ENCODE assay signal across 17 mouse cellular contexts in genomic region chr8:122742471-122742870, GRCm38 (mm10). TPM values are rescaled to one million over a fixed set of nuclear protein-coding genes. Genes with fewer than 3 reads are reported as not detected.
DNase-seq lines count a peak whose midpoint lies in the region; ATAC-seq and TF ChIP-seq lines count a peak whose summit lies in the region.
"Had no signal": no experiment of that assay in that cellular context is flagged by ENCODE, and none has a peak within 500 bp of the region (broad histone marks: within the 10 kb centered on the region; RNA-seq: fewer than 3 reads in every experiment).

No protein-coding gene starts in this region.

- H3K9me3 ChIP-seq in embryonic facial prominence, embryonic 13.5 days = no peaks in the 10 kb centered on the region
- no peaks in the 10 kb centered on the region for H3K9me3 ChIP-seq in forebrain, embryonic 12.5 days
- H3K9me3 ChIP-seq in hindbrain, embryonic 14.5 days (ENCODE audit: control insufficient read depth, low read length) = no peaks in the 10 kb centered on the region
- no peaks in the 10 kb centered on the region for H3K9me3 ChIP-seq in midbrain, postnatal 0 days (ENCODE audit: low read length)
- no peaks in the 10 kb centered on the region for H3K9me3 ChIP-seq in intestine, postnatal 0 days (ENCODE audit: control insufficient read depth)
- H3K9me3 ChIP-seq: heart, embryonic 13.5 days; liver, embryonic 12.5 days had no signal

- H3K9ac ChIP-seq in embryonic facial prominence, embryonic 13.5 days = no peak overlapping the region
- peak overlapping the region; percentile 0; the same call in 1 of the 2 replicates for H3K9ac ChIP-seq in forebrain, embryonic 12.5 days
- no peak overlapping the region for H3K9ac ChIP-seq in hindbrain, embryonic 14.5 days
- peak overlapping the region; percentile 24; the same call in 1 of the 2 replicates for H3K9ac ChIP-seq in midbrain, postnatal 0 days (replicated peaks; ENCODE audit: low read length, poor library complexity, severe bottlenecking)
- no peak overlapping the region for H3K9ac ChIP-seq in intestine, postnatal 0 days (ENCODE audit: low read depth, low read length)
- H3K9ac ChIP-seq: heart, embryonic 13.5 days; liver, embryonic 12.5 days had no signal

- TF ChIP-seq CTCF in midbrain, postnatal 0 days (IDR thresholded peaks at IDR 0.05) = no peak
- TF ChIP-seq CTCF in intestine, postnatal 0 days (IDR thresholded peaks at IDR 0.05; ENCODE audit: low read depth) = no peak

- peaks cover 85% of the 10 kb centered on the region for H3K27me3 ChIP-seq in embryonic facial prominence, embryonic 13.5 days
- peaks cover 52% of the 10 kb centered on the region for H3K27me3 ChIP-seq in forebrain, embryonic 12.5 days
- H3K27me3 ChIP-seq in hindbrain, embryonic 14.5 days (ENCODE audit: control insufficient read depth, insufficient read depth, low read length) = no peaks in the 10 kb centered on the region
- H3K27me3 ChIP-seq in midbrain, postnatal 0 days (ENCODE audit: insufficient read depth, low read length) = no peaks in the 10 kb centered on the region
- 0 out of 2 replicates have a peak, but pooled peaks cover 9% of the 10 kb centered on the region for H3K27me3 ChIP-seq in intestine, postnatal 0 days (replicated peaks; ENCODE audit: control insufficient read depth, insufficient read depth, low read length)

- H3K4me2 ChIP-seq in embryonic facial prominence, embryonic 13.5 days = peak overlapping the region; percentile 7
- peak overlapping the region; percentile 41 for H3K4me2 ChIP-seq in forebrain, embryonic 12.5 days
- H3K4me2 ChIP-seq in hindbrain, embryonic 14.5 days (replicated peaks) = peak overlapping the region; percentile 23
- H3K4me2 ChIP-seq in midbrain, postnatal 0 days (ENCODE audit: low read depth, low read length, poor library complexity, severe bottlenecking) = peak overlapping the region; percentile 15; the same call in 1 of the 2 replicates
- no peak overlapping the region for H3K4me2 ChIP-seq in intestine, postnatal 0 days (replicated peaks; ENCODE audit: low read depth)
- H3K4me2 ChIP-seq: heart, embryonic 13.5 days; liver, embryonic 12.5 days had no signal

- H3K4me1 ChIP-seq in embryonic facial prominence, embryonic 13.5 days = peaks cover 66% of the 10 kb centered on the region
- peaks cover 89% of the 10 kb centered on the region for H3K4me1 ChIP-seq in forebrain, embryonic 12.5 days
- H3K4me1 ChIP-seq in hindbrain, embryonic 14.5 days (replicated peaks; ENCODE audit: control insufficient read depth, insufficient read depth, low read length) = peaks cover 91% of the 10 kb centered on the region
- H3K4me1 ChIP-seq in midbrain, postnatal 0 days (ENCODE audit: insufficient read depth, low read length) = peaks cover 29% of the 10 kb centered on the region
- no peaks in the 10 kb centered on the region for H3K4me1 ChIP-seq in intestine, postnatal 0 days (replicated peaks; ENCODE audit: control insufficient read depth, insufficient read depth, low read length)

- DNase-seq in hindbrain, embryonic 14.5 days (ENCODE audit: low spot score) = peak; percentile 70
- DNase-seq in midbrain, postnatal 0 days (ENCODE audit: low spot score) = peak; percentile 64
- no peak for DNase-seq in Muller cell, postnatal 12 days (ENCODE audit: inconsistent ontology term)
- no peak for DNase-seq in gastrocnemius, adult 18-20 months (ENCODE audit: low spot score)
- DNase-seq: cerebellum, adult 11-12 months; gastrocnemius, postnatal 36 days; kidney, adult 9 months; lung, postnatal 10 days; right cerebral cortex, postnatal 25 days; thymus, adult 2 months had no signal

- H3K27ac ChIP-seq in embryonic facial prominence, embryonic 13.5 days = no peak overlapping the region
- peak overlapping the region; percentile 90 for H3K27ac ChIP-seq in forebrain, embryonic 12.5 days
- peak overlapping the region; percentile 98 for H3K27ac ChIP-seq in hindbrain, embryonic 14.5 days
- H3K27ac ChIP-seq in midbrain, postnatal 0 days (ENCODE audit: low read depth, low read length) = peak overlapping the region; percentile 62
- H3K27ac ChIP-seq in intestine, postnatal 0 days (ENCODE audit: low read depth, low read length) = no peak overlapping the region
- H3K27ac ChIP-seq: heart, embryonic 13.5 days; liver, embryonic 12.5 days had no signal

- H3K36me3 ChIP-seq in embryonic facial prominence, embryonic 13.5 days = no peaks in the 10 kb centered on the region
- no peaks in the 10 kb centered on the region for H3K36me3 ChIP-seq in forebrain, embryonic 12.5 days (replicated peaks)
- no peaks in the 10 kb centered on the region for H3K36me3 ChIP-seq in hindbrain, embryonic 14.5 days (replicated peaks; ENCODE audit: control insufficient read depth, insufficient read depth)
- H3K36me3 ChIP-seq in midbrain, postnatal 0 days (ENCODE audit: insufficient read depth, low read length) = no peaks in the 10 kb centered on the region
- H3K36me3 ChIP-seq in intestine, postnatal 0 days (ENCODE audit: control insufficient read depth, insufficient read depth) = no peaks in the 10 kb centered on the region
- H3K36me3 ChIP-seq: heart, embryonic 13.5 days; liver, embryonic 12.5 days had no signal

- no peak overlapping the region for H3K4me3 ChIP-seq in embryonic facial prominence, embryonic 13.5 days
- H3K4me3 ChIP-seq in forebrain, embryonic 12.5 days (replicated peaks) = no peak overlapping the region
- no peak overlapping the region for H3K4me3 ChIP-seq in hindbrain, embryonic 14.5 days (replicated peaks; ENCODE audit: low read length)
- no peak overlapping the region for H3K4me3 ChIP-seq in midbrain, postnatal 0 days (ENCODE audit: low read depth, low read length)
- H3K4me3 ChIP-seq in intestine, postnatal 0 days (ENCODE audit: low read depth, low read length) = no peak overlapping the region
- H3K4me3 ChIP-seq: erythroblast, embryonic 14.5 days; heart, embryonic 13.5 days; liver, embryonic 12.5 days had no signal

- no peak for ATAC-seq in embryonic facial prominence, embryonic 13.5 days (ENCODE audit: insufficient number of reproducible peaks, insufficient read depth, low FRiP score, low TSS enrichment, low read depth)
- ATAC-seq in forebrain, embryonic 12.5 days (ENCODE audit: low FRiP score) = no peak; the same call in 1 of the 2 replicates
- peak; percentile 28; the same call in 1 of the 2 replicates for ATAC-seq in hindbrain, embryonic 14.5 days (ENCODE audit: low FRiP score)
- ATAC-seq in midbrain, postnatal 0 days (ENCODE audit: low FRiP score) = no peak
- ATAC-seq in intestine, postnatal 0 days = no peak
- ATAC-seq: CD4-positive, CD25-positive, alpha-beta regulatory T cell, adult 4 months; liver, embryonic 12.5 days had no signal

- 8% methylated on average over 19 of the region's 19 CpGs for WGBS in embryonic facial prominence, embryonic 13.5 days
- 9% methylated on average over 19 of the region's 19 CpGs for WGBS in forebrain, embryonic 12.5 days
- WGBS in hindbrain, embryonic 14.5 days = 7% methylated on average over 19 of the region's 19 CpGs
- 8% methylated on average over 19 of the region's 19 CpGs for WGBS in midbrain, postnatal 0 days
- WGBS in intestine, postnatal 0 days = 20% methylated on average over 19 of the region's 19 CpGs

RNA-seq across cellular contexts. Expression of gene Acsf3, which starts 32.8 kb away (rescaled TPM):
- 16.4 and 18.9 TPM in 2 replicates for polyA plus RNA-seq in embryonic facial prominence, embryonic 13.5 days (2015; fragmentation: Nextera tagmentation; extraction: Ambion mirVana)
- 16.1 and 17.3 TPM in 2 replicates for polyA plus RNA-seq in forebrain, embryonic 12.5 days (2016; fragmentation: Nextera tagmentation; extraction: Ambion mirVana)
- 14.5 and 16.5 TPM in 2 replicates for polyA plus RNA-seq in hindbrain, embryonic 14.5 days (2014; fragmentation: Nextera tagmentation; extraction: Ambion mirVana)
- total RNA-seq in midbrain, postnatal 0 days (2014; rRNA removed) = 22.1 and 22.7 TPM in 2 replicates
- 18.8 and 18.9 TPM in 2 replicates for polyA plus RNA-seq in midbrain, postnatal 0 days (2015; fragmentation: Nextera tagmentation; extraction: Ambion mirVana)
- total RNA-seq in gastrocnemius, adult 18-20 months (2021) = 10 to 100 TPM; 12.4 to 12.9 TPM
- 22.8 and 22.9 TPM in 2 replicates for polyA plus RNA-seq in intestine, postnatal 0 days (2015; fragmentation: Nextera tagmentation; extraction: Ambion mirVana)

RNA-seq across cellular contexts. Expression of gene Cbfa2t3, which starts 43.6 kb away (rescaled TPM):
- polyA plus RNA-seq in embryonic facial prominence, embryonic 13.5 days (2015; fragmentation: Nextera tagmentation; extraction: Ambion mirVana) = 4.6 TPM in 2 replicates
- 12.2 and 12.4 TPM in 2 replicates for polyA plus RNA-seq in forebrain, embryonic 12.5 days (2016; fragmentation: Nextera tagmentation; extraction: Ambion mirVana)
- polyA plus RNA-seq in hindbrain, embryonic 14.5 days (2014; fragmentation: Nextera tagmentation; extraction: Ambion mirVana) = 22.4 and 27.7 TPM in 2 replicates
- 11.1 and 11.8 TPM in 2 replicates for total RNA-seq in midbrain, postnatal 0 days (2014; rRNA removed)
- polyA plus RNA-seq in midbrain, postnatal 0 days (2015; fragmentation: Nextera tagmentation; extraction: Ambion mirVana) = 13.3 and 15.9 TPM in 2 replicates
- total RNA-seq in gastrocnemius, adult 18-20 months (2021) = 10 to 100 TPM; 16.1 to 25.9 TPM
- 5.9 and 7.6 TPM in 2 replicates for polyA plus RNA-seq in intestine, postnatal 0 days (2015; fragmentation: Nextera tagmentation; extraction: Ambion mirVana)

Comparison
In these comparisons a context has a peak if more than half of its experiments do, and no peak if none do; other contexts are left out.
1. H3K27ac ChIP-seq: peak in forebrain, embryonic 12.5 days (single experiment), hindbrain, embryonic 14.5 days (single experiment) and midbrain, postnatal 0 days (single experiment); none in embryonic facial prominence, embryonic 13.5 days (single experiment) and intestine, postnatal 0 days (single experiment).
2. H3K9ac ChIP-seq: peak in forebrain, embryonic 12.5 days (single experiment) and midbrain, postnatal 0 days (single experiment); none in embryonic facial prominence, embryonic 13.5 days (single experiment), hindbrain, embryonic 14.5 days (single experiment) and intestine, postnatal 0 days (single experiment).
3. DNase-seq: peak in hindbrain, embryonic 14.5 days (single experiment) and midbrain, postnatal 0 days (single experiment); none in Muller cell, postnatal 12 days (single experiment) and gastrocnemius, adult 18-20 months (single experiment).